Mouse (Mus musculus) forebrain, embryonic 10.5 days (tissue): ENCODE measurements around the gene Hexim2. TPM values are rescaled to one million over a fixed set of nuclear protein-coding genes. Genes with fewer than 3 reads are reported as not detected.
A peak's percentile ranks its signal among the peaks of the same experiment; 100 is the strongest.

ENCODE experiments used
- DNase-seq: peaks from one replicate; pipeline ENCODE4 v3.0.0-alpha.2; 2017; ENCODE audit warnings: low spot score; ENCODE audit errors: extremely low spot score
- H3K27ac ChIP-seq: fragments of 300-500 bp; sonication (generic); 2 replicates; pipeline ENCODE4 v1.5.1; 2016; ENCODE audit warnings: mild to moderate bottlenecking
- H3K27me3 ChIP-seq: fragments of 300-500 bp; sonication (generic); 2 replicates; pipeline ENCODE4 v1.6.1; 2016; ENCODE audit warnings: mild to moderate bottlenecking; ENCODE audit not compliant: poor library complexity, severe bottlenecking
- H3K36me3 ChIP-seq: fragments of 300-500 bp; sonication (generic); replicated peaks from 2 replicates; pipeline ENCODE4 v1.6.1; 2016; ENCODE audit warnings: mild to moderate bottlenecking, moderate library complexity
- H3K4me1 ChIP-seq: fragments of 300-500 bp; sonication (generic); 2 replicates; pipeline ENCODE4 v1.6.1; 2016
- H3K4me3 ChIP-seq: fragments of 300-500 bp; sonication (generic); 2 replicates; pipeline ENCODE4 v1.5.1; 2016; ENCODE audit warnings: mild to moderate bottlenecking, moderate library complexity
- H3K9me3 ChIP-seq: fragments of 300-500 bp; sonication (generic); 2 replicates; pipeline ENCODE4 v1.6.1; 2016; ENCODE audit warnings: mild to moderate bottlenecking, moderate library complexity
- WGBS: fragments of 180-500 bp; shearing (Covaris S2); methylation state at CpG from one replicate; pipeline ENCODE4 v1.1.7; 2016; 5-methylcytosine and 5-hydroxymethylcytosine counted together
- polyA plus RNA-seq: library from polyadenylated mRNA; unstranded; fragments of >200 nt; fragmentation: Nextera tagmentation; extraction: Ambion mirVana; gene quantifications from 2 replicates; pipeline ENCODE4 v1.2.1, GENCODE M21; 2016

The Hexim2 gene
- polyA plus RNA-seq, 1 experiment from 2014 or later, result 7.2 TPM

GRCm38 (mm10) chr11:103101866-103102501, 30.2 kb upstream of the Hexim2 start:
- Histone ChIP-seq H3K4me3 (peak overlapping the region; percentile 64), H3K27me3 (peaks cover 90% of the 10 kb centered on the region), H3K9me3 (no peaks in the 10 kb centered on the region), H3K4me1 (peaks cover 76% of the 10 kb centered on the region), H3K36me3 (no peaks in the 10 kb centered on the region), H3K27ac (peak overlapping the region; percentile 64)
- peak; percentile 51 for DNase-seq
- WGBS, result 3% methylated on average over 30 of the region's 30 CpGs

- 1% methylated on average over 35 of the region's 35 CpGs for WGBS
- Histone ChIP-seq H3K4me1 (peaks cover 67% of the 10 kb centered on the region), H3K36me3 (no peaks in the 10 kb centered on the region), H3K9me3 (no peaks in the 10 kb centered on the region), H3K27ac (peak overlapping the region; percentile 72), H3K4me3 (peak overlapping the region; percentile 64), H3K27me3 (peaks cover 82% of the 10 kb centered on the region)
- DNase-seq, result peak; percentile 96
Observed at GRCm38 (mm10) chr11:103102725-103103349, 29.4 kb upstream of the Hexim2 start.

- no peak for DNase-seq
- H3K4me3 ChIP-seq, result peak overlapping the region; percentile 64
- peaks cover 74% of the 10 kb centered on the region for H3K27me3 ChIP-seq
- no peaks in the 10 kb centered on the region for H3K36me3 ChIP-seq
- H3K4me1 ChIP-seq, result peaks cover 64% of the 10 kb centered on the region
- peak overlapping the region; percentile 37; the same call in 1 of the 2 replicates for H3K27ac ChIP-seq
- no peaks in the 10 kb centered on the region for H3K9me3 ChIP-seq
- 63% methylated on average over 8 of the region's 8 CpGs for WGBS
Observed at GRCm38 (mm10) chr11:103103621-103104020, 28.6 kb upstream of the Hexim2 start.

- H3K4me1 ChIP-seq, result peaks cover 56% of the 10 kb centered on the region
- no peak for DNase-seq
- H3K27ac ChIP-seq, result no peak overlapping the region
- H3K4me3 ChIP-seq, result no peak overlapping the region
- peaks cover 65% of the 10 kb centered on the region for H3K27me3 ChIP-seq
- H3K9me3 ChIP-seq, result no peaks in the 10 kb centered on the region
- no peaks in the 10 kb centered on the region for H3K36me3 ChIP-seq
- WGBS, result 87% methylated on average over 7 of the region's 7 CpGs
Observed at GRCm38 (mm10) chr11:103104469-103104868, 27.8 kb upstream of the Hexim2 start.

- Histone ChIP-seq H3K27me3 (peaks cover 61% of the 10 kb centered on the region), H3K4me1 (peaks cover 53% of the 10 kb centered on the region), H3K36me3 (no peaks in the 10 kb centered on the region), H3K4me3 (no peak overlapping the region), H3K9me3 (no peaks in the 10 kb centered on the region), H3K27ac (no peak overlapping the region)
- DNase-seq, result peak; percentile 14
- 60% methylated on average over 14 of the region's 14 CpGs for WGBS
Observed at GRCm38 (mm10) chr11:103105180-103105725, 27.0 kb upstream of the Hexim2 start.

- Histone ChIP-seq H3K4me1 (peaks cover 53% of the 10 kb centered on the region), H3K27me3 (peaks cover 61% of the 10 kb centered on the region), H3K36me3 (no peaks in the 10 kb centered on the region), H3K27ac (no peak overlapping the region), H3K4me3 (no peak overlapping the region), H3K9me3 (no peaks in the 10 kb centered on the region)
- DNase-seq, result no peak
- 83% methylated on average over 6 of the region's 6 CpGs for WGBS
Observed at GRCm38 (mm10) chr11:103105810-103106209, 26.4 kb upstream of the Hexim2 start.

- 63% methylated on average over 4 of the region's 4 CpGs for WGBS
- DNase-seq, result no peak
- Histone ChIP-seq H3K27ac (no peak overlapping the region), H3K4me3 (no peak overlapping the region), H3K36me3 (no peaks in the 10 kb centered on the region), H3K4me1 (peaks cover 50% of the 10 kb centered on the region), H3K27me3 (peaks cover 61% of the 10 kb centered on the region), H3K9me3 (no peaks in the 10 kb centered on the region)
Observed at GRCm38 (mm10) chr11:103106386-103106785, 25.8 kb upstream of the Hexim2 start.

- H3K4me3 ChIP-seq, result peak overlapping the region; percentile 50
- peak overlapping the region; percentile 76; the same call in 1 of the 2 replicates for H3K27ac ChIP-seq
- WGBS, result 17% methylated on average over 10 of the region's 10 CpGs
- no peaks in the 10 kb centered on the region for H3K9me3 ChIP-seq
- peaks cover 46% of the 10 kb centered on the region for H3K27me3 ChIP-seq
- peak; percentile 14 for DNase-seq
- H3K4me1 ChIP-seq, result peaks cover 42% of the 10 kb centered on the region
- no peaks in the 10 kb centered on the region for H3K36me3 ChIP-seq
Observed at GRCm38 (mm10) chr11:103111301-103111700, 20.9 kb upstream of the Hexim2 start.

- Histone ChIP-seq H3K36me3 (no peaks in the 10 kb centered on the region), H3K27ac (peak overlapping the region; percentile 76)
- peak; percentile 41 for DNase-seq
Observed at GRCm38 (mm10) chr11:103111881-103112551, 20.2 kb upstream of the Hexim2 start.

GRCm38 (mm10) chr11:103112552-103112912, 19.7 kb upstream of the Hexim2 start:
- no peaks in the 10 kb centered on the region for H3K36me3 ChIP-seq
- H3K27ac ChIP-seq, result peak overlapping the region; percentile 76
- H3K4me1 ChIP-seq, result peaks cover 48% of the 10 kb centered on the region
- H3K9me3 ChIP-seq, result no peaks in the 10 kb centered on the region
- peak overlapping the region; percentile 50 for H3K4me3 ChIP-seq
- no peak for DNase-seq
- H3K27me3 ChIP-seq, result peaks cover 46% of the 10 kb centered on the region
- 6% methylated on average over 9 of the region's 9 CpGs for WGBS

More at GRCm38 (mm10) chr11:103111881-103112551, 20.2 kb upstream of the Hexim2 start:
- Histone ChIP-seq H3K9me3 (no peaks in the 10 kb centered on the region), H3K4me1 (peaks cover 43% of the 10 kb centered on the region), H3K27me3 (peaks cover 46% of the 10 kb centered on the region), H3K4me3 (peak overlapping the region; percentile 50)
- 1% methylated on average over 28 of the region's 28 CpGs for WGBS

GRCm38 (mm10) chr11:103113005-103113404, 19.2 kb upstream of the Hexim2 start:
- peak overlapping the region; percentile 76; the same call in 1 of the 2 replicates for H3K27ac ChIP-seq
- no peaks in the 10 kb centered on the region for H3K9me3 ChIP-seq
- peak overlapping the region; percentile 50; the same call in 1 of the 2 replicates for H3K4me3 ChIP-seq
- peaks cover 53% of the 10 kb centered on the region for H3K4me1 ChIP-seq
- WGBS, result 27% methylated on average over 12 of the region's 12 CpGs
- H3K36me3 ChIP-seq, result no peaks in the 10 kb centered on the region
- no peak for DNase-seq
- H3K27me3 ChIP-seq, result peaks cover 46% of the 10 kb centered on the region

- DNase-seq, result no peak
- Histone ChIP-seq H3K4me1 (peaks cover 61% of the 10 kb centered on the region), H3K9me3 (no peaks in the 10 kb centered on the region), H3K27me3 (peaks cover 50% of the 10 kb centered on the region), H3K27ac (no peak overlapping the region), H3K36me3 (no peaks in the 10 kb centered on the region), H3K4me3 (0 out of 2 replicates have a peak overlapping the region, but pooled peaks have one; percentile 70)
- 78% methylated on average over 4 of the region's 4 CpGs for WGBS
Observed at GRCm38 (mm10) chr11:103113771-103114170, 18.5 kb upstream of the Hexim2 start.
